ENCODE assay signal across 21 mouse cellular contexts in genomic region chr8:54425039-54425438, GRCm38 (mm10).
A peak's percentile ranks its signal among the peaks of the same experiment; 100 is the strongest.
DNase-seq lines count a peak whose midpoint lies in the region; ATAC-seq and TF ChIP-seq lines count a peak whose summit lies in the region.
"Had no signal": no experiment of that assay in that cellular context is flagged by ENCODE, and none has a peak within 500 bp of the region (broad histone marks: within the 10 kb centered on the region; RNA-seq: fewer than 3 reads in every experiment).

No protein-coding gene starts in this region.

- ATAC-seq in liver, embryonic 11.5 days (replicated peaks; ENCODE audit: low FRiP score): peak; percentile 34; the same call in 1 of the 2 replicates
- no peak for ATAC-seq in liver, postnatal 0 days
- ATAC-seq in heart, embryonic 11.5 days (replicated peaks; ENCODE audit: insufficient number of reproducible peaks, low FRiP score, low TSS enrichment): no peak
- no peak for ATAC-seq in forebrain, embryonic 14.5 days
- ATAC-seq: forebrain, embryonic 13.5 days; intestine, postnatal 0 days had no signal

- H3K79me2 ChIP-seq in C2C12 (ENCODE audit: control insufficient read depth, insufficient read depth): no peaks in the 10 kb centered on the region

- H3K36me3 ChIP-seq in liver, embryonic 11.5 days (ENCODE audit: control insufficient read depth, insufficient read depth, low read length): no peaks in the 10 kb centered on the region
- H3K36me3 ChIP-seq in liver, postnatal 0 days (replicated peaks; ENCODE audit: insufficient read depth, low read length): no peaks in the 10 kb centered on the region
- no peaks in the 10 kb centered on the region for H3K36me3 ChIP-seq in C2C12 (ENCODE audit: control insufficient read depth, insufficient read depth)
- no peaks in the 10 kb centered on the region for H3K36me3 ChIP-seq in embryonic facial prominence, embryonic 10.5 days (replicated peaks)
- H3K36me3 ChIP-seq in heart, embryonic 11.5 days (ENCODE audit: control insufficient read depth, insufficient read depth, low read length): no peaks in the 10 kb centered on the region
- H3K36me3 ChIP-seq in forebrain, embryonic 14.5 days (ENCODE audit: control insufficient read depth, insufficient read depth, low read length): no peaks in the 10 kb centered on the region
- H3K36me3 ChIP-seq: embryonic facial prominence, embryonic 12.5 days; heart, embryonic 13.5 days; hindbrain, embryonic 15.5 days had no signal

- H3ac ChIP-seq in C2C12 (ENCODE audit: control insufficient read depth, insufficient read length, low read depth): no peak overlapping the region

- no peaks in the 10 kb centered on the region for H3K79me3 ChIP-seq in C2C12 (ENCODE audit: low read depth)

- no peak overlapping the region for H3K9ac ChIP-seq in liver, embryonic 11.5 days (ENCODE audit: low read depth, low read length)
- no peak overlapping the region for H3K9ac ChIP-seq in liver, postnatal 0 days (replicated peaks)
- H3K9ac ChIP-seq in heart, embryonic 11.5 days (ENCODE audit: low read depth, low read length): no peak overlapping the region
- no peak overlapping the region for H3K9ac ChIP-seq in forebrain, embryonic 14.5 days (ENCODE audit: low read length)
- H3K9ac ChIP-seq: embryonic facial prominence, embryonic 12.5 days; forebrain, embryonic 13.5 days; heart, embryonic 13.5 days; hindbrain, embryonic 15.5 days had no signal

- H3K4me1 ChIP-seq in liver, embryonic 11.5 days (replicated peaks; ENCODE audit: control insufficient read depth, insufficient read depth, low read length): no peaks in the 10 kb centered on the region
- H3K4me1 ChIP-seq in liver, postnatal 0 days (ENCODE audit: insufficient read depth): no peaks in the 10 kb centered on the region
- H3K4me1 ChIP-seq in embryonic facial prominence, embryonic 10.5 days: no peaks in the 10 kb centered on the region
- no peaks in the 10 kb centered on the region for H3K4me1 ChIP-seq in heart, embryonic 11.5 days (ENCODE audit: control insufficient read depth, insufficient read depth, low read length)
- H3K4me1 ChIP-seq in forebrain, embryonic 14.5 days (ENCODE audit: control insufficient read depth, insufficient read depth, low read length): no peaks in the 10 kb centered on the region
- H3K4me1 ChIP-seq: embryonic facial prominence, embryonic 12.5 days; forebrain, embryonic 13.5 days; hindbrain, embryonic 15.5 days had no signal

- no peak overlapping the region for H3K27ac ChIP-seq in liver, embryonic 11.5 days (ENCODE audit: low read depth, low read length)
- no peak overlapping the region for H3K27ac ChIP-seq in liver, postnatal 0 days (ENCODE audit: low read depth)
- no peak overlapping the region for H3K27ac ChIP-seq in embryonic facial prominence, embryonic 10.5 days (replicated peaks)
- H3K27ac ChIP-seq in heart, embryonic 11.5 days (ENCODE audit: low read depth, low read length): no peak overlapping the region
- no peak overlapping the region for H3K27ac ChIP-seq in forebrain, embryonic 14.5 days (ENCODE audit: low read depth, low read length)
- H3K27ac ChIP-seq: embryonic facial prominence, embryonic 12.5 days; forebrain, embryonic 13.5 days; gastrocnemius, adult 2 months; heart, embryonic 13.5 days; hindbrain, embryonic 15.5 days had no signal

- no peaks in the 10 kb centered on the region for H3K9me3 ChIP-seq in liver, embryonic 11.5 days (ENCODE audit: control insufficient read depth, low read length)
- H3K9me3 ChIP-seq in liver, postnatal 0 days (ENCODE audit: low read length): no peaks in the 10 kb centered on the region
- H3K9me3 ChIP-seq in embryonic facial prominence, embryonic 10.5 days: no peaks in the 10 kb centered on the region
- no peaks in the 10 kb centered on the region for H3K9me3 ChIP-seq in heart, embryonic 11.5 days (replicated peaks; ENCODE audit: control insufficient read depth, low read length)
- H3K9me3 ChIP-seq in forebrain, embryonic 14.5 days (replicated peaks; ENCODE audit: control insufficient read depth, low read length): no peaks in the 10 kb centered on the region
- H3K9me3 ChIP-seq: embryonic facial prominence, embryonic 12.5 days; forebrain, embryonic 13.5 days; heart, embryonic 13.5 days; hindbrain, embryonic 15.5 days had no signal

- no peaks in the 10 kb centered on the region for H3K27me3 ChIP-seq in liver, embryonic 11.5 days (replicated peaks; ENCODE audit: control insufficient read depth, insufficient read depth, low read length)
- H3K27me3 ChIP-seq in liver, postnatal 0 days (ENCODE audit: insufficient read depth, low read length): no peaks in the 10 kb centered on the region
- H3K27me3 ChIP-seq in C2C12 (ENCODE audit: control insufficient read depth, insufficient read depth, insufficient read length): no peaks in the 10 kb centered on the region
- no peaks in the 10 kb centered on the region for H3K27me3 ChIP-seq in embryonic facial prominence, embryonic 10.5 days (replicated peaks; ENCODE audit: low read depth, poor library complexity, severe bottlenecking)
- no peaks in the 10 kb centered on the region for H3K27me3 ChIP-seq in heart, embryonic 11.5 days (ENCODE audit: control insufficient read depth, insufficient read depth, low read length)
- H3K27me3 ChIP-seq in forebrain, embryonic 14.5 days (replicated peaks; ENCODE audit: control insufficient read depth, insufficient read depth, low read length): no peaks in the 10 kb centered on the region
- H3K27me3 ChIP-seq: CH12.LX; embryonic facial prominence, embryonic 12.5 days; forebrain, embryonic 13.5 days; heart, embryonic 13.5 days; hindbrain, embryonic 15.5 days had no signal

- no peak overlapping the region for H3K4me2 ChIP-seq in liver, embryonic 11.5 days
- H3K4me2 ChIP-seq in liver, postnatal 0 days (ENCODE audit: low read depth, low read length): no peak overlapping the region
- H3K4me2 ChIP-seq in heart, embryonic 11.5 days: no peak overlapping the region
- no peak overlapping the region for H3K4me2 ChIP-seq in forebrain, embryonic 14.5 days (ENCODE audit: low read length)
- H3K4me2 ChIP-seq: embryonic facial prominence, embryonic 12.5 days; forebrain, embryonic 13.5 days; heart, embryonic 13.5 days; hindbrain, embryonic 15.5 days had no signal

- TF ChIP-seq CTCF in liver, postnatal 0 days (IDR thresholded peaks at IDR 0.05; ENCODE audit: low read depth): no peak
- TF ChIP-seq CTCF in C2C12 (IDR thresholded peaks at IDR 0.05; ENCODE audit: control insufficient read depth, insufficient read depth, insufficient read length): no peak

- H3K4me3 ChIP-seq in liver, embryonic 11.5 days (ENCODE audit: low read depth, low read length): no peak overlapping the region
- no peak overlapping the region for H3K4me3 ChIP-seq in liver, postnatal 0 days (ENCODE audit: low read depth, low read length)
- H3K4me3 ChIP-seq in C2C12 (ENCODE audit: insufficient read depth, poor library complexity, severe bottlenecking): no peak overlapping the region
- no peak overlapping the region for H3K4me3 ChIP-seq in embryonic facial prominence, embryonic 10.5 days
- H3K4me3 ChIP-seq in heart, embryonic 11.5 days (ENCODE audit: low read depth, low read length): no peak overlapping the region
- H3K4me3 ChIP-seq in forebrain, embryonic 14.5 days (ENCODE audit: low read depth, low read length): no peak overlapping the region
- H3K4me3 ChIP-seq: embryonic facial prominence, embryonic 12.5 days; forebrain, embryonic 13.5 days; gastrocnemius, adult 2 months; heart, embryonic 13.5 days; hindbrain, embryonic 15.5 days had no signal

- TF ChIP-seq EP300 in liver, postnatal 0 days (IDR thresholded peaks at IDR 0.05; ENCODE audit: low read depth): no peak

- no peak for DNase-seq in liver, embryonic 11.5 days (ENCODE audit: low spot score)
- no peak for DNase-seq in liver, postnatal 0 days
- peak; percentile 13 for DNase-seq in adipocyte (ENCODE audit: low spot score)
- DNase-seq in embryonic facial prominence, embryonic 10.5 days (ENCODE audit: low spot score): no peak
- DNase-seq in forebrain, embryonic 14.5 days (ENCODE audit: low spot score): no peak
- DNase-seq: cerebellum, adult 11 months; cerebellum, adult 8-10 months; cerebellum, postnatal 14 days; embryo, embryonic 11 days; gastrocnemius, adult 2 months; gastrocnemius, postnatal 25 days; heart, postnatal 36 days; kidney, adult 8-10 months had no signal

- 43% methylated on average over 3 of the region's 3 CpGs for WGBS in liver, embryonic 11.5 days
- 55% methylated on average over 3 of the region's 3 CpGs for WGBS in liver, postnatal 0 days (ENCODE audit: insufficient replicate concordance)
- 90% methylated on average over 3 of the region's 3 CpGs for WGBS in embryonic facial prominence, embryonic 10.5 days
- 69% methylated on average over 3 of the region's 3 CpGs for WGBS in heart, embryonic 11.5 days (ENCODE audit: insufficient replicate concordance)
- WGBS in forebrain, embryonic 14.5 days: 81% methylated on average over 3 of the region's 3 CpGs

TF ChIP-seq in C2C12, 6 proteins besides CTCF, POLR2A, EP300 and RAD21:
- peak; percentile 53 for TF ChIP-seq FOSL1 (IDR thresholded peaks at IDR 0.05; ENCODE audit: insufficient read depth, low read length, poor library complexity, severe bottlenecking)
- TF ChIP-seq MAX (IDR thresholded peaks at IDR 0.05): peak; percentile 56
- TF ChIP-seq USF1 (IDR thresholded peaks at IDR 0.05; ENCODE audit: low read depth): no peak
